Mouse (Mus musculus): ENCODE results near the gene Syvn1. TPM values are rescaled to one million over a fixed set of nuclear protein-coding genes. Genes with fewer than 3 reads are reported as not detected.

Gene Syvn1
- polyA plus RNA-seq, 1 experiment: 24.3 TPM

DNA sequence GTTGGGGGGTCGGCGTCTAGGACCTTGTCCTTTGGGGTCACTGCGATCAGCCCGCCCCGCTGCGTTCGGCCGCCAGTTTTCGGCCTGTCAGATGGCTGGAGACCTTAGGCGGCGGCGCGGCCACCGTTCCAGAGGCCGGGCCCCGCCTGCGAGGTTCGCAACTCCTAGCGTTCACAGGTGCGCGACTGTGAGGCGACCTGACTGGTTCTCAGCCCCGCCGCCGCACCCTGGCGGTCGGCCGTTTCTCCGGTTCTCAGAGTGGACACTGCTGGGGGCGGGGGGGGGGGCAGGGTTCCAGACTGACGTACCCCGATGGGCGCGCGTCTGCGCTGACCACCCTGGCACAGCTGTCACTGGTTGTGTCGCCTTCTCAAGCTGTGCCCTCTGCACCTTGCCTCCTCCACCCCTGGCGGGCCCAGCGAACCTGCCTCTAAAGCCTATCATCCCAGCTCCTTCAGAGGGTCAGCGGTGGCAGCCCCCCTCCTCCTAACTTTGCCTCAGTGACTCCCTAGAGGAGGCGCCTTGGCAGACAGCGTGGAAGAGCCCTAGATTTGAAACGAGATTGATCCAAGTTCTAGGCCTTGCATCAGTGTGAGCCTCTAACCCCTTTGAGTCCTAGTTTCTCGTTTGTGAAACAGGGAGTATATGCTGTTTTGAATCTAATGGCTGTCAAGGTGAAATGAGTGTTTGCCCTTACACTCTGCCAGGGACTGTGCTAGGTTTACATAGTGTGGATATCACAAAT, 950 bp downstream of the Syvn1 start:
- peak overlapping the region; percentile 94 for H3K4me3 ChIP-seq
- H3K79me2 ChIP-seq (ENCODE audit: control insufficient read depth, insufficient read depth): peaks cover 16% of the 10 kb centered on the region
- H3ac ChIP-seq (ENCODE audit: control insufficient read depth, insufficient read length): peak overlapping the region; percentile 46
- TF ChIP-seq MAX (IDR thresholded peaks at IDR 0.05; ENCODE audit: low read depth) (no peak), CEBPB (IDR thresholded peaks at IDR 0.05; ENCODE audit: insufficient read depth, poor library complexity, severe bottlenecking) (no peak), MYOG (IDR thresholded peaks at IDR 0.05; ENCODE audit: control insufficient read depth in 1 of 3, insufficient read depth in 1 of 3, insufficient read length in 2 of 3, low read depth in 2 of 3) (peak in 2 of 3 experiments; percentile 48 to 73), E2F4 (IDR thresholded peaks at IDR 0.05; ENCODE audit: insufficient read depth) (no peak), POLR2A (IDR thresholded peaks at IDR 0.05; ENCODE audit: insufficient read length, low read depth) (no peak), USF1 (IDR thresholded peaks at IDR 0.05; ENCODE audit: low read depth) (no peak), REST (IDR thresholded peaks at IDR 0.05; ENCODE audit: insufficient read depth, insufficient read length) (no peak), MYOD1 (IDR thresholded peaks at IDR 0.05; ENCODE audit: control insufficient read depth in 1 of 3, insufficient read length in 2 of 3, low read depth in 2 of 3) (peak in 2 of 3 experiments; percentile 41 to 73), SRF (IDR thresholded peaks at IDR 0.05; ENCODE audit: control insufficient read depth, insufficient read length, low read depth) (no peak), TCF12 (IDR thresholded peaks at IDR 0.05; ENCODE audit: insufficient read depth, poor library complexity, severe bottlenecking) (no peak), POLR2AphosphoS2 (IDR thresholded peaks at IDR 0.05; ENCODE audit: insufficient read length, low read depth) (peak; percentile 81), TCF3 (IDR thresholded peaks at IDR 0.05; ENCODE audit: insufficient read length, low read depth) (no peak)
- H3K27me3 ChIP-seq (ENCODE audit: control insufficient read depth, insufficient read depth, insufficient read length): no peaks in the 10 kb centered on the region
- H3K36me3 ChIP-seq (ENCODE audit: control insufficient read depth, insufficient read depth): peaks cover 14% of the 10 kb centered on the region
- H3K4me2 ChIP-seq (ENCODE audit: low read depth): peak overlapping the region; percentile 95

DNA sequence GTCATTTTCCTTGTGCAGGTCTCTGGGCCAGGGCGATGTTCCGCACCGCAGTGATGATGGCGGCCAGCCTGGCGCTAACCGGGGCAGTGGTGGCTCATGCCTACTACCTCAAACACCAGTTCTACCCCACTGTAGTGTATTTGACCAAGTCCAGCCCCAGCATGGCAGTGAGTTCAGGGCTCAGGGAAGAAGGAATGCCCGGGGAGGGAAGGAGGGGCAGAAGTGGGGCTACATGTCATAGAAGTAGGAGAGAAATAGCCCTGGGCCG, 1.5 kb downstream of the Syvn1 start:
- peaks cover 17% of the 10 kb centered on the region for H3K36me3 ChIP-seq (ENCODE audit: control insufficient read depth, insufficient read depth)
- peak overlapping the region; percentile 94 for H3K4me3 ChIP-seq
- H3K27me3 ChIP-seq (ENCODE audit: control insufficient read depth, insufficient read depth, insufficient read length): no peaks in the 10 kb centered on the region
- TF ChIP-seq REST (IDR thresholded peaks at IDR 0.05; ENCODE audit: insufficient read depth, insufficient read length) (no peak), POLR2AphosphoS2 (IDR thresholded peaks at IDR 0.05; ENCODE audit: insufficient read length, low read depth) (peak; percentile 39)
- peak overlapping the region; percentile 46 for H3ac ChIP-seq (ENCODE audit: control insufficient read depth, insufficient read length)
- peak overlapping the region; percentile 95 for H3K4me2 ChIP-seq (ENCODE audit: low read depth)
- H3K79me2 ChIP-seq (ENCODE audit: control insufficient read depth, insufficient read depth): peaks cover 16% of the 10 kb centered on the region

DNA sequence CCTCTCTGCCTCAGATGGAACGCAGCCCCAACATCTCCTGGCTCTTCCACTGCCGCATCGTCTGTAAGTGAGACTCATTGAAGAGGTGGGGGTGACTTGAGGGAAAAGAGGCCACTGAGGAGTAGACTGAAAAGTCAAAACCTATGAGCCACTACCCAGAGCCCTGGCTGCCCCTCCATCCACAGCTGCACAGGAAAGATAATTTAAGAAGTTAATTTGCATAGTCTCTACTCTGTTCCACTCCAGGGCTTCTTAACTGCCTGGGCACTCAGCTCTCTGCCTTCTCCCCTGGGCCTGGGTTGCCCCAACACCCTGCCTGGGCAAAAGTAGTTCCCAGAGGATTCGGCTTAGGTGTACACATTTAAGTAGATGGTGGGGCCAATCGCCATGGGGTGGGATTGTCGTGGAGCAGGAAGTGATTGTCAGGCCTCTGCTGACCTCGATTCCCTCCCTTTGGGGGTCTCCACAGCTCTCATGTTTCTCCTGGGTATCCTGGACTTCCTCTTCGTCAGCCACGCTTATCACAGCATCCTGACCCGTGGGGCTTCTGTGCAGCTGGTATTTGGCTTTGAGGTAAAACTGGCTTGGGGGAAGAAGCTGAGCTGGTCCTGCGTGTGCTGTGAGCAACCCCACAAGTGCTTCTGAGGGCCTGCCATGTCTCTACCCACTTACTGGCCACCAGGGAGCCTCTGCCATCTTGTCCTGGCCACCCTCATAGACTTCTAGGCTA, 2.5 kb downstream of the Syvn1 start:
- Histone ChIP-seq H3K79me2 (ENCODE audit: control insufficient read depth, insufficient read depth) (peaks cover 16% of the 10 kb centered on the region), H3ac (ENCODE audit: control insufficient read depth, insufficient read length) (no peak overlapping the region), H3K36me3 (ENCODE audit: control insufficient read depth, insufficient read depth) (peaks cover 23% of the 10 kb centered on the region), H3K4me2 (ENCODE audit: low read depth) (no peak overlapping the region), H3K4me3 (peak overlapping the region; percentile 94), H3K27me3 (ENCODE audit: control insufficient read depth, insufficient read depth, insufficient read length) (no peaks in the 10 kb centered on the region)
- TF ChIP-seq POLR2AphosphoS2 (IDR thresholded peaks at IDR 0.05; ENCODE audit: insufficient read length, low read depth): no peak
- TF ChIP-seq POLR2A (IDR thresholded peaks at IDR 0.05; ENCODE audit: insufficient read length, low read depth): peak; percentile 8

GRCm38 (mm10) chr19:6052516-6052915, 6.1 kb downstream of the Syvn1 start:
- Histone ChIP-seq H3K79me2 (ENCODE audit: control insufficient read depth, insufficient read depth) (peaks cover 45% of the 10 kb centered on the region), H3K4me2 (ENCODE audit: low read depth) (no peak overlapping the region), H3K36me3 (ENCODE audit: control insufficient read depth, insufficient read depth) (peaks cover 34% of the 10 kb centered on the region), H3ac (ENCODE audit: control insufficient read depth, insufficient read length) (no peak overlapping the region), H3K4me3 (no peak overlapping the region), H3K27me3 (ENCODE audit: control insufficient read depth, insufficient read depth, insufficient read length) (no peaks in the 10 kb centered on the region)
- no peak for TF ChIP-seq POLR2AphosphoS2 (IDR thresholded peaks at IDR 0.05; ENCODE audit: insufficient read length, low read depth)
- TF ChIP-seq CEBPB (IDR thresholded peaks at IDR 0.05; ENCODE audit: insufficient read depth, poor library complexity, severe bottlenecking): no peak
- no peak for TF ChIP-seq MAX (IDR thresholded peaks at IDR 0.05; ENCODE audit: low read depth)
- TF ChIP-seq POLR2A (IDR thresholded peaks at IDR 0.05; ENCODE audit: insufficient read length, low read depth): peak; percentile 28

GRCm38 (mm10) chr19:6054296-6054695, 7.9 kb downstream of the Syvn1 start:
- H3K4me2 ChIP-seq (ENCODE audit: low read depth): no peak overlapping the region
- H3K79me2 ChIP-seq (ENCODE audit: control insufficient read depth, insufficient read depth): peaks cover 47% of the 10 kb centered on the region
- H3K36me3 ChIP-seq (ENCODE audit: control insufficient read depth, insufficient read depth): peaks cover 40% of the 10 kb centered on the region
- no peak for TF ChIP-seq TCF12 (IDR thresholded peaks at IDR 0.05; ENCODE audit: insufficient read depth, poor library complexity, severe bottlenecking)
- no peak for TF ChIP-seq MYOG (IDR thresholded peaks at IDR 0.05; ENCODE audit: control insufficient read depth in 1 of 3, insufficient read depth in 1 of 3, insufficient read length in 2 of 3, low read depth in 2 of 3)
- no peak for TF ChIP-seq POLR2A (IDR thresholded peaks at IDR 0.05; ENCODE audit: insufficient read length, low read depth)
- TF ChIP-seq TCF3 (IDR thresholded peaks at IDR 0.05; ENCODE audit: insufficient read length, low read depth): no peak
- TF ChIP-seq SRF (IDR thresholded peaks at IDR 0.05; ENCODE audit: control insufficient read depth, insufficient read length, low read depth): no peak
- TF ChIP-seq POLR2AphosphoS2 (IDR thresholded peaks at IDR 0.05; ENCODE audit: insufficient read length, low read depth): no peak
- no peak for TF ChIP-seq E2F4 (IDR thresholded peaks at IDR 0.05; ENCODE audit: insufficient read depth)
- TF ChIP-seq USF1 (IDR thresholded peaks at IDR 0.05; ENCODE audit: low read depth): no peak
- TF ChIP-seq MAX (IDR thresholded peaks at IDR 0.05; ENCODE audit: low read depth): no peak
- no peak for TF ChIP-seq CEBPB (IDR thresholded peaks at IDR 0.05; ENCODE audit: insufficient read depth, poor library complexity, severe bottlenecking)
- no peak for TF ChIP-seq REST (IDR thresholded peaks at IDR 0.05; ENCODE audit: insufficient read depth, insufficient read length)
- no peak for TF ChIP-seq MYOD1 (IDR thresholded peaks at IDR 0.05; ENCODE audit: control insufficient read depth in 1 of 3, insufficient read length in 2 of 3, low read depth in 2 of 3)
- H3K27me3 ChIP-seq (ENCODE audit: control insufficient read depth, insufficient read depth, insufficient read length): no peaks in the 10 kb centered on the region
- no peak overlapping the region for H3K4me3 ChIP-seq
- no peak overlapping the region for H3ac ChIP-seq (ENCODE audit: control insufficient read depth, insufficient read length)
